Comparison of ENCODE assay signal across 11 mouse cellular contexts in genomic region chr4:9011129-9011518, GRCm38 (mm10).
A peak's percentile ranks its signal among the peaks of the same experiment; 100 is the strongest.
DNase-seq lines count a peak whose midpoint lies in the region; ATAC-seq and TF ChIP-seq lines count a peak whose summit lies in the region.
"Had no signal": no experiment of that assay in that cellular context is flagged by ENCODE, and none has a peak within 500 bp of the region (broad histone marks: within the 10 kb centered on the region; RNA-seq: fewer than 3 reads in every experiment).

No protein-coding gene starts in this region.

- no peak overlapping the region for H3K27ac ChIP-seq in stomach, embryonic 14.5 days (ENCODE audit: low read length)
- H3K27ac ChIP-seq in stomach, postnatal 0 days (replicated peaks): no peak overlapping the region
- peak overlapping the region; percentile 53; the same call in 1 of the 2 replicates for H3K27ac ChIP-seq in limb, embryonic 12.5 days
- H3K27ac ChIP-seq: macrophage had no signal

- peaks cover 12% of the 10 kb centered on the region for H3K4me1 ChIP-seq in stomach, embryonic 14.5 days (ENCODE audit: control insufficient read depth, insufficient read depth, low read length)
- H3K4me1 ChIP-seq in stomach, postnatal 0 days (replicated peaks; ENCODE audit: control insufficient read depth, insufficient read depth): no peaks in the 10 kb centered on the region
- H3K4me1 ChIP-seq in limb, embryonic 12.5 days (replicated peaks): peaks cover 40% of the 10 kb centered on the region

- WGBS in stomach, embryonic 14.5 days: 32% methylated on average over 7 of the region's 7 CpGs
- 28% methylated on average over 7 of the region's 7 CpGs for WGBS in stomach, postnatal 0 days
- WGBS in limb, embryonic 12.5 days: 15% methylated on average over 7 of the region's 7 CpGs

- H3K9me3 ChIP-seq in stomach, embryonic 14.5 days (ENCODE audit: control insufficient read depth, low read depth, low read length): no peaks in the 10 kb centered on the region
- no peaks in the 10 kb centered on the region for H3K9me3 ChIP-seq in stomach, postnatal 0 days (ENCODE audit: control insufficient read depth, low read length)
- no peaks in the 10 kb centered on the region for H3K9me3 ChIP-seq in limb, embryonic 12.5 days

- no peak overlapping the region for H3K9ac ChIP-seq in stomach, embryonic 14.5 days (replicated peaks; ENCODE audit: low read depth, low read length)
- H3K9ac ChIP-seq in stomach, postnatal 0 days (ENCODE audit: low read length): no peak overlapping the region
- H3K9ac ChIP-seq in limb, embryonic 12.5 days (replicated peaks): no peak overlapping the region; the same call in 1 of the 2 replicates

- TF ChIP-seq CTCF in stomach, postnatal 0 days (IDR thresholded peaks at IDR 0.05; ENCODE audit: low read depth): no peak

- no peaks in the 10 kb centered on the region for H3K36me3 ChIP-seq in stomach, embryonic 14.5 days (ENCODE audit: control insufficient read depth, insufficient read depth, low read length)
- no peaks in the 10 kb centered on the region for H3K36me3 ChIP-seq in stomach, postnatal 0 days (ENCODE audit: control insufficient read depth, insufficient read depth, low read length)
- H3K36me3 ChIP-seq in limb, embryonic 12.5 days: no peaks in the 10 kb centered on the region

- intact Hi-C loops in left cerebral cortex, postnatal 36 days (cut with DNase I): no loop called here

- no peak overlapping the region for H3K4me2 ChIP-seq in stomach, embryonic 14.5 days (replicated peaks; ENCODE audit: low read depth, low read length)
- no peak overlapping the region for H3K4me2 ChIP-seq in stomach, postnatal 0 days (replicated peaks; ENCODE audit: low read depth)
- peak overlapping the region; percentile 33 for H3K4me2 ChIP-seq in limb, embryonic 12.5 days
- H3K4me2 ChIP-seq: heart, embryonic 11.5 days had no signal

- no peak for TF ChIP-seq EP300 in stomach, postnatal 0 days (optimal IDR thresholded peaks at IDR 0.05)

- H3K27me3 ChIP-seq in stomach, embryonic 14.5 days (ENCODE audit: control insufficient read depth, insufficient read depth, low read length): no peaks in the 10 kb centered on the region
- H3K27me3 ChIP-seq in stomach, postnatal 0 days (ENCODE audit: control insufficient read depth, insufficient read depth, low read length): no peaks in the 10 kb centered on the region
- peaks cover 49% of the 10 kb centered on the region for H3K27me3 ChIP-seq in limb, embryonic 12.5 days

- peak; percentile 42; the same call in 1 of the 2 replicates for ATAC-seq in stomach, embryonic 14.5 days (ENCODE audit: insufficient number of reproducible peaks, insufficient read depth, low FRiP score, low read depth)
- ATAC-seq in stomach, postnatal 0 days (ENCODE audit: low FRiP score, low TSS enrichment): no peak; the same call in 1 of the 2 replicates
- peak; percentile 17; the same call in 1 of the 2 replicates for ATAC-seq in limb, embryonic 12.5 days (ENCODE audit: insufficient number of reproducible peaks, insufficient read depth, low FRiP score, low TSS enrichment, low read depth)

- H3K4me3 ChIP-seq in stomach, embryonic 14.5 days (ENCODE audit: low read depth, low read length): no peak overlapping the region
- H3K4me3 ChIP-seq in stomach, postnatal 0 days (ENCODE audit: low read depth, low read length): no peak overlapping the region
- no peak overlapping the region for H3K4me3 ChIP-seq in limb, embryonic 12.5 days (replicated peaks)

- peak; percentile 51 for DNase-seq in adrenal gland, postnatal 14 days
- DNase-seq in adrenal gland, postnatal 25 days: no peak
- DNase-seq in stomach, postnatal 0 days (ENCODE audit: low spot score): no peak
- no peak for DNase-seq in ovary, postnatal 10 days (ENCODE audit: low spot score)
- no peak for DNase-seq in left cerebral cortex, postnatal 36 days (ENCODE audit: low spot score in 2 of 2)
- DNase-seq in right cerebral cortex, postnatal 14 days: no peak
- DNase-seq: thymus, postnatal 14 days had no signal
